In genomic region chr12:97517534-97517933, GRCm38 (mm10) we compare ENCODE assay signal across 25 mouse cellular contexts.
DNase-seq lines count a peak whose midpoint lies in the region; ATAC-seq and TF ChIP-seq lines count a peak whose summit lies in the region.
"Had no signal": no experiment of that assay in that cellular context is flagged by ENCODE, and none has a peak within 500 bp of the region (broad histone marks: within the 10 kb centered on the region; RNA-seq: fewer than 3 reads in every experiment).

No protein-coding gene starts in this region.

- no peak for ATAC-seq in heart, embryonic 13.5 days (ENCODE audit: extremely low read depth, insufficient number of reproducible peaks, low FRiP score, low TSS enrichment)
- ATAC-seq in heart, embryonic 15.5 days (replicated peaks; ENCODE audit: insufficient number of reproducible peaks, insufficient read depth, low FRiP score, low read depth): peak; percentile 66
- ATAC-seq: forebrain, embryonic 15.5 days; midbrain, embryonic 16.5 days had no signal

- H3K4me2 ChIP-seq in heart, embryonic 13.5 days: no peak overlapping the region
- H3K4me2 ChIP-seq in heart, embryonic 15.5 days: no peak overlapping the region
- H3K4me2 ChIP-seq: embryonic facial prominence, embryonic 13.5 days; forebrain, embryonic 15.5 days; hindbrain, embryonic 15.5 days; liver, embryonic 15.5 days had no signal

- no peaks in the 10 kb centered on the region for H3K79me2 ChIP-seq in heart, adult 2 months (replicated peaks; ENCODE audit: control insufficient read depth, insufficient read depth, low read length)

- H3K9ac ChIP-seq in heart, embryonic 13.5 days: no peak overlapping the region
- no peak overlapping the region for H3K9ac ChIP-seq in heart, adult 2 months (ENCODE audit: low read depth, low read length)
- no peak overlapping the region for H3K9ac ChIP-seq in heart, embryonic 15.5 days
- H3K9ac ChIP-seq: embryonic facial prominence, embryonic 13.5 days; forebrain, embryonic 15.5 days; hindbrain, embryonic 15.5 days; liver, embryonic 15.5 days had no signal

- no peak for TF ChIP-seq CTCF in heart, adult 2 months (IDR thresholded peaks at IDR 0.05)
- no peak for TF ChIP-seq CTCF in gastrocnemius, adult 2 months (IDR thresholded peaks at IDR 0.05)

- H3K4me3 ChIP-seq in heart, embryonic 13.5 days: no peak overlapping the region
- no peak overlapping the region for H3K4me3 ChIP-seq in heart, adult 2 months
- H3K4me3 ChIP-seq in heart, embryonic 15.5 days: no peak overlapping the region
- no peak overlapping the region for H3K4me3 ChIP-seq in gastrocnemius, adult 2 months
- H3K4me3 ChIP-seq: embryonic facial prominence, embryonic 13.5 days; forebrain, embryonic 15.5 days; hindbrain, embryonic 15.5 days; left cerebral cortex, adult 2 months; liver, embryonic 15.5 days; midbrain, embryonic 10.5 days had no signal

- WGBS in heart, embryonic 13.5 days: 38% methylated on average over 2 of the region's 2 CpGs
- WGBS in heart, adult 2 months: 50% methylated on average over 2 of the region's 2 CpGs
- 39% methylated on average over 2 of the region's 2 CpGs for WGBS in heart, embryonic 15.5 days

- DNase-seq in embryo, embryonic 11 days: peak; percentile 7
- no peak for DNase-seq in embryo, embryonic 9.5 days (ENCODE audit: extremely low spot score)
- DNase-seq in heart, adult 2 months: no peak
- DNase-seq in Muller cell, postnatal 12 days (ENCODE audit: inconsistent ontology term): peak; percentile 85
- no peak for DNase-seq in gastrocnemius, adult 2 months
- DNase-seq in gastrocnemius, postnatal 14 days: no peak
- DNase-seq: adrenal gland, postnatal 36 days; cerebellum, adult 9-10 months; gastrocnemius, postnatal 36 days; kidney, adult 8-10 months; left cerebral cortex, postnatal 4 days; liver; thymus, adult 2 months; thymus, postnatal 4 days had no signal

- intact Hi-C loops in heart, adult 2 months (cut with DNase I): no loop called here
- intact Hi-C loops in gastrocnemius, adult 2 months (cut with DNase I): no loop called here
- intact Hi-C loops in gastrocnemius, postnatal 14 days (cut with DNase I; ENCODE audit: low total_unique reads): no loop called here

- H3K9me3 ChIP-seq in heart, embryonic 13.5 days: no peaks in the 10 kb centered on the region
- H3K9me3 ChIP-seq in heart, embryonic 15.5 days (replicated peaks): no peaks in the 10 kb centered on the region
- H3K9me3 ChIP-seq: embryonic facial prominence, embryonic 13.5 days; forebrain, embryonic 15.5 days; hindbrain, embryonic 15.5 days; liver, embryonic 15.5 days; midbrain, embryonic 10.5 days had no signal

- H3K27ac ChIP-seq in heart, embryonic 13.5 days (replicated peaks): peak overlapping the region; percentile 81
- no peak overlapping the region; the same call in 1 of the 2 replicates for H3K27ac ChIP-seq in heart, adult 2 months
- H3K27ac ChIP-seq in heart, embryonic 15.5 days: peak overlapping the region; percentile 82
- H3K27ac ChIP-seq in gastrocnemius, adult 2 months: no peak overlapping the region
- H3K27ac ChIP-seq: embryonic facial prominence, embryonic 13.5 days; forebrain, embryonic 15.5 days; hindbrain, embryonic 15.5 days; left cerebral cortex, adult 2 months; liver, embryonic 15.5 days; macrophage; midbrain, embryonic 10.5 days; stomach, postnatal 0 days had no signal

- TF ChIP-seq EP300 in heart, adult 2 months (IDR thresholded peaks at IDR 0.05; ENCODE audit: insufficient read depth, low read depth, low read length): no peak

- H3K27me3 ChIP-seq in heart, embryonic 13.5 days (replicated peaks): no peaks in the 10 kb centered on the region
- no peaks in the 10 kb centered on the region for H3K27me3 ChIP-seq in heart, adult 2 months (ENCODE audit: control insufficient read depth, insufficient read depth, low read length)
- no peaks in the 10 kb centered on the region for H3K27me3 ChIP-seq in heart, embryonic 15.5 days
- H3K27me3 ChIP-seq: embryonic facial prominence, embryonic 13.5 days; forebrain, embryonic 15.5 days; hindbrain, embryonic 15.5 days; liver, embryonic 15.5 days had no signal

- peaks cover 12% of the 10 kb centered on the region for H3K4me1 ChIP-seq in heart, embryonic 13.5 days
- peaks cover 2% of the 10 kb centered on the region; the same call in 1 of the 2 replicates for H3K4me1 ChIP-seq in heart, adult 2 months (ENCODE audit: control insufficient read depth, insufficient read depth, low read length)
- H3K4me1 ChIP-seq in heart, embryonic 15.5 days (replicated peaks): peaks cover 5% of the 10 kb centered on the region
- H3K4me1 ChIP-seq: forebrain, embryonic 15.5 days; hindbrain, embryonic 15.5 days; liver, embryonic 15.5 days had no signal

- no peak for TF ChIP-seq POLR2A in heart, adult 2 months (IDR thresholded peaks at IDR 0.05; ENCODE audit: insufficient read depth, low read depth, low read length)

- H3K36me3 ChIP-seq in heart, embryonic 13.5 days: no peaks in the 10 kb centered on the region
- no peaks in the 10 kb centered on the region for H3K36me3 ChIP-seq in heart, adult 2 months (ENCODE audit: control insufficient read depth, insufficient read depth, low read length)
- no peaks in the 10 kb centered on the region for H3K36me3 ChIP-seq in heart, embryonic 15.5 days
- H3K36me3 ChIP-seq: embryonic facial prominence, embryonic 13.5 days; forebrain, embryonic 15.5 days; hindbrain, embryonic 15.5 days; liver, embryonic 15.5 days; midbrain, embryonic 10.5 days had no signal

Comparison
In these comparisons a context has a peak if more than half of its experiments do, and no peak if none do; other contexts are left out.
1. DNase-seq: peak in embryo, embryonic 11 days (single experiment) and Muller cell, postnatal 12 days (single experiment); none in embryo, embryonic 9.5 days (single experiment), heart, adult 2 months (0 of 2), gastrocnemius, adult 2 months (single experiment) and gastrocnemius, postnatal 14 days (single experiment).
2. H3K27ac ChIP-seq: peak in heart, embryonic 13.5 days (single experiment) and heart, embryonic 15.5 days (single experiment); none in heart, adult 2 months (single experiment) and gastrocnemius, adult 2 months (single experiment).